Mouse (Mus musculus) forelimb bud, embryonic 11.5 days (tissue): ENCODE data around the gene Inpp5d.

Source experiments
- DNase-seq: peaks from one replicate; pipeline ENCODE4 v3.0.0-alpha.2; 2012; ENCODE audit warnings: low read depth, low spot score

Inpp5d gene

GRCm38 (mm10) chr1:87623977-87624666 lies 4.0 kb downstream of the Inpp5d start:
- no peak for DNase-seq

- DNase-seq, result no peak
Observed at GRCm38 (mm10) chr1:87624826-87625225, 4.7 kb downstream of the Inpp5d start.

- DNase-seq, result no peak
Observed at GRCm38 (mm10) chr1:87625254-87626025, 5.3 kb downstream of the Inpp5d start.

GRCm38 (mm10) chr1:87626344-87626743 lies 6.2 kb downstream of the Inpp5d start:
- no peak for DNase-seq

- no peak for DNase-seq
Observed at GRCm38 (mm10) chr1:87628085-87628484, 8.0 kb downstream of the Inpp5d start.

- DNase-seq, result no peak
Observed at GRCm38 (mm10) chr1:87631584-87631983, 11.5 kb downstream of the Inpp5d start.

GRCm38 (mm10) chr1:87632163-87632562 lies 12.1 kb downstream of the Inpp5d start:
- no peak for DNase-seq

GRCm38 (mm10) chr1:87636716-87637117 lies 16.6 kb downstream of the Inpp5d start:
- DNase-seq, result no peak

GRCm38 (mm10) chr1:87637121-87637877 lies 17.2 kb downstream of the Inpp5d start:
- DNase-seq, result no peak

- DNase-seq, result no peak
Observed at GRCm38 (mm10) chr1:87637878-87638600, 17.9 kb downstream of the Inpp5d start.

- no peak for DNase-seq
Observed at GRCm38 (mm10) chr1:87639724-87640123, 19.6 kb downstream of the Inpp5d start.

GRCm38 (mm10) chr1:87640165-87640661 lies 20.1 kb downstream of the Inpp5d start:
- DNase-seq, result no peak

GRCm38 (mm10) chr1:87643016-87643415 lies 22.9 kb downstream of the Inpp5d start:
- DNase-seq, result no peak

GRCm38 (mm10) chr1:87645041-87645440 lies 24.9 kb downstream of the Inpp5d start:
- DNase-seq, result no peak

- DNase-seq, result no peak
Observed at GRCm38 (mm10) chr1:87645748-87646147, 25.6 kb downstream of the Inpp5d start.

- no peak for DNase-seq
Observed at GRCm38 (mm10) chr1:87647820-87648219, 27.7 kb downstream of the Inpp5d start.

- DNase-seq, result no peak
Observed at GRCm38 (mm10) chr1:87648657-87649056, 28.5 kb downstream of the Inpp5d start.

- DNase-seq, result no peak
Observed at GRCm38 (mm10) chr1:87649219-87649805, 29.2 kb downstream of the Inpp5d start.

- DNase-seq, result no peak
Observed at GRCm38 (mm10) chr1:87649958-87650474, 29.9 kb downstream of the Inpp5d start.

GRCm38 (mm10) chr1:87650611-87651079 lies 30.5 kb downstream of the Inpp5d start:
- no peak for DNase-seq

GRCm38 (mm10) chr1:87651436-87651835 lies 31.3 kb downstream of the Inpp5d start:
- DNase-seq, result no peak
